Mouse (Mus musculus): ENCODE data around the gene Gm28035.

GRCm38 (mm10) chr2:30265767-30266253, 25.4 kb downstream of the Gm28035 start, which contains the start of gene Phyhd1:
- TF ChIP-seq CTCF (IDR thresholded peaks at IDR 0.05; ENCODE audit: low read depth, low read length) (no peak), TAL1 (conservative IDR thresholded peaks at IDR 0.05; ENCODE audit: low read depth, low read length) (no peak), GATA2 (IDR thresholded peaks at IDR 0.05; ENCODE audit: borderline replicate concordance, low read depth, low read length) (no peak)

Measured in G1E (cell line).